Mouse (Mus musculus) forebrain, embryonic 13.5 days (tissue): ENCODE data around the gene Tomm40l. TPM values are rescaled to one million over a fixed set of nuclear protein-coding genes. Genes with fewer than 3 reads are reported as not detected.

Source experiments
- ATAC-seq: fragments of 200-750 bp; cut with Nextera tagmentation; 2 replicates; pipeline ENCODE4 v1.8.0; 2017
- H3K27ac ChIP-seq: fragments of 300-500 bp; sonication (generic); 2 replicates; pipeline ENCODE4 v1.5.1; 2015; ENCODE audit warnings: inconsistent platforms, mild to moderate bottlenecking, moderate library complexity
- H3K27me3 ChIP-seq: fragments of 300-500 bp; sonication (generic); 2 replicates; pipeline ENCODE4 v1.6.1; 2015; ENCODE audit warnings: mild to moderate bottlenecking, inconsistent platforms
- H3K36me3 ChIP-seq: fragments of 300-500 bp; sonication (generic); 2 replicates; pipeline ENCODE4 v1.6.1; 2015; ENCODE audit warnings: mild to moderate bottlenecking, inconsistent platforms; ENCODE audit not compliant: poor library complexity, severe bottlenecking
- H3K4me1 ChIP-seq: fragments of 300-500 bp; sonication (generic); 2 replicates; pipeline ENCODE4 v1.6.1; 2015; ENCODE audit warnings: inconsistent platforms
- H3K4me2 ChIP-seq: fragments of 300-500 bp; sonication (generic); 2 replicates; pipeline ENCODE4 v1.6.1; 2015; ENCODE audit warnings: inconsistent platforms, mild to moderate bottlenecking, moderate library complexity
- H3K4me3 ChIP-seq: fragments of 300-500 bp; sonication (generic); 2 replicates; pipeline ENCODE4 v1.5.1; 2015; ENCODE audit warnings: mild to moderate bottlenecking, inconsistent platforms
- H3K9ac ChIP-seq: fragments of 300-500 bp; sonication (generic); 2 replicates; pipeline ENCODE4 v1.6.1; 2015; ENCODE audit warnings: mild to moderate bottlenecking, inconsistent platforms
- H3K9me3 ChIP-seq: fragments of 300-500 bp; sonication (generic); replicated peaks from 2 replicates; pipeline ENCODE4 v1.6.1; 2016; ENCODE audit warnings: inconsistent platforms
- WGBS: fragments of 180-500 bp; shearing (Covaris S2); methylation state at CpG from one replicate; pipeline ENCODE4 v1.1.7; 2015; 5-methylcytosine and 5-hydroxymethylcytosine counted together
- polyA plus RNA-seq: library from polyadenylated mRNA; unstranded; fragments of >200 nt; fragmentation: Nextera tagmentation; extraction: Ambion mirVana; gene quantifications from 2 replicates; pipeline ENCODE4 v1.2.1, GENCODE M21; 2015

Gene Tomm40l
- polyA plus RNA-seq, 1 experiment from 2014 or later: 33.8 TPM

- Histone ChIP-seq H3K27ac (no peak overlapping the region), H3K36me3 (no peaks in the 10 kb centered on the region), H3K4me2 (no peak overlapping the region), H3K27me3 (0 out of 2 replicates have a peak, but pooled peaks cover 3% of the 10 kb centered on the region), H3K4me3 (no peak overlapping the region), H3K4me1 (peaks cover 14% of the 10 kb centered on the region), H3K9ac (no peak overlapping the region), H3K9me3 (no peaks in the 10 kb centered on the region)
- no peak for ATAC-seq
- WGBS: 87% methylated on average over 7 of the region's 7 CpGs
Observed at GRCm38 (mm10) chr1:171184314-171184713, 38.0 kb downstream of the Tomm40l start.

- no peak overlapping the region for H3K4me3 ChIP-seq
- H3K36me3 ChIP-seq: no peaks in the 10 kb centered on the region
- H3K9me3 ChIP-seq: no peaks in the 10 kb centered on the region
- no peak overlapping the region for H3K9ac ChIP-seq
- H3K4me1 ChIP-seq: peaks cover 8% of the 10 kb centered on the region
- H3K27me3 ChIP-seq: no peaks in the 10 kb centered on the region
- H3K27ac ChIP-seq: no peak overlapping the region
- no peak for ATAC-seq
- 73% methylated on average over 3 of the region's 3 CpGs for WGBS
- no peak overlapping the region for H3K4me2 ChIP-seq
Observed at GRCm38 (mm10) chr1:171183620-171184019, 38.7 kb downstream of the Tomm40l start.

GRCm38 (mm10) chr1:171183025-171183424 is 39.3 kb downstream of the Tomm40l start:
- Histone ChIP-seq H3K27me3 (no peaks in the 10 kb centered on the region), H3K4me1 (peaks cover 3% of the 10 kb centered on the region), H3K9ac (no peak overlapping the region), H3K27ac (no peak overlapping the region), H3K36me3 (no peaks in the 10 kb centered on the region), H3K9me3 (no peaks in the 10 kb centered on the region), H3K4me2 (no peak overlapping the region), H3K4me3 (no peak overlapping the region)
- WGBS: 78% methylated on average over 3 of the region's 3 CpGs
- ATAC-seq: no peak

GRCm38 (mm10) chr1:171179487-171180171 is 42.7 kb downstream of the Tomm40l start:
- Histone ChIP-seq H3K9me3 (no peaks in the 10 kb centered on the region), H3K27ac (no peak overlapping the region), H3K36me3 (no peaks in the 10 kb centered on the region), H3K9ac (no peak overlapping the region), H3K4me1 (no peaks in the 10 kb centered on the region), H3K27me3 (no peaks in the 10 kb centered on the region), H3K4me3 (no peak overlapping the region), H3K4me2 (no peak overlapping the region)
- WGBS: 83% methylated on average over 5 of the region's 5 CpGs
- no peak for ATAC-seq

- no peak overlapping the region for H3K4me2 ChIP-seq
- WGBS: 96% methylated on average over 8 of the region's 8 CpGs
- no peak overlapping the region for H3K4me3 ChIP-seq
- no peaks in the 10 kb centered on the region for H3K9me3 ChIP-seq
- no peaks in the 10 kb centered on the region for H3K36me3 ChIP-seq
- H3K9ac ChIP-seq: no peak overlapping the region
- no peaks in the 10 kb centered on the region for H3K27me3 ChIP-seq
- ATAC-seq: no peak
- H3K4me1 ChIP-seq: no peaks in the 10 kb centered on the region
- H3K27ac ChIP-seq: no peak overlapping the region
Observed at GRCm38 (mm10) chr1:171172779-171173178, 49.5 kb downstream of the Tomm40l start.

GRCm38 (mm10) chr1:171171138-171171537 is 51.2 kb downstream of the Tomm40l start:
- Histone ChIP-seq H3K9ac (no peak overlapping the region), H3K4me2 (no peak overlapping the region), H3K36me3 (no peaks in the 10 kb centered on the region), H3K27ac (no peak overlapping the region), H3K9me3 (no peaks in the 10 kb centered on the region), H3K27me3 (no peaks in the 10 kb centered on the region), H3K4me1 (no peaks in the 10 kb centered on the region), H3K4me3 (no peak overlapping the region)
- ATAC-seq: no peak
- WGBS: 67% methylated on average over 3 of the region's 3 CpGs

- ATAC-seq: no peak
- H3K27me3 ChIP-seq: 0 out of 2 replicates have a peak, but pooled peaks cover 2% of the 10 kb centered on the region
- no peak overlapping the region for H3K4me2 ChIP-seq
- H3K9me3 ChIP-seq: no peaks in the 10 kb centered on the region
- H3K27ac ChIP-seq: no peak overlapping the region
- H3K36me3 ChIP-seq: no peaks in the 10 kb centered on the region
- no peak overlapping the region for H3K9ac ChIP-seq
- WGBS: 67% methylated on average over 3 of the region's 3 CpGs
- no peak overlapping the region for H3K4me3 ChIP-seq
- no peaks in the 10 kb centered on the region for H3K4me1 ChIP-seq
Observed at GRCm38 (mm10) chr1:171169913-171170312, 52.4 kb downstream of the Tomm40l start.

- ATAC-seq: no peak
- H3K9ac ChIP-seq: no peak overlapping the region
- H3K27me3 ChIP-seq: 0 out of 2 replicates have a peak, but pooled peaks cover 2% of the 10 kb centered on the region
- no peak overlapping the region for H3K4me2 ChIP-seq
- 89% methylated on average over 12 of the region's 12 CpGs for WGBS
- no peak overlapping the region for H3K27ac ChIP-seq
- no peaks in the 10 kb centered on the region for H3K4me1 ChIP-seq
- no peaks in the 10 kb centered on the region for H3K9me3 ChIP-seq
- H3K4me3 ChIP-seq: no peak overlapping the region
- no peaks in the 10 kb centered on the region for H3K36me3 ChIP-seq
Observed at GRCm38 (mm10) chr1:171168906-171169305, 53.4 kb downstream of the Tomm40l start.

Other genes starting within 250 kb of the Tomm40l start
- gene Fcgr2b, start 246.0 kb downstream of the Tomm40l start, polyA plus RNA-seq: 0.12 and 0.26 TPM in 2 replicates
- 0.33 TPM in 1 of 2 replicates, not detected in the other for gene Fcgr4, start 203.6 kb downstream of the Tomm40l start, polyA plus RNA-seq
- 3.5 and 3.8 TPM in 2 replicates for gene Fcgr3, start 157.6 kb downstream of the Tomm40l start, polyA plus RNA-seq
- 6.6 and 7.8 TPM in 2 replicates for gene Cfap126, start 108.6 kb downstream of the Tomm40l start, polyA plus RNA-seq
- 223 and 229 TPM in 2 replicates for gene Sdhc, start 71.9 kb downstream of the Tomm40l start, polyA plus RNA-seq
- gene Mpz, start 71.8 kb downstream of the Tomm40l start, polyA plus RNA-seq: 0.22 TPM in 1 of 2 replicates, not detected in the other
- 6.2 and 8.8 TPM in 2 replicates for gene Pcp4l1, start 26.2 kb downstream of the Tomm40l start, polyA plus RNA-seq
- gene Nr1i3, start 8.5 kb downstream of the Tomm40l start, polyA plus RNA-seq: 0.32 and 0.37 TPM in 2 replicates
- gene Apoa2, start 2.5 kb upstream of the Tomm40l start, polyA plus RNA-seq: 2.6 and 8.3 TPM in 2 replicates
- gene Fcer1g, start 11.9 kb upstream of the Tomm40l start, polyA plus RNA-seq: 12.3 and 12.8 TPM in 2 replicates
- 6.9 and 7.3 TPM in 2 replicates for gene Adamts4, start 27.9 kb upstream of the Tomm40l start, polyA plus RNA-seq
- gene Ndufs2, start 28.9 kb upstream of the Tomm40l start, polyA plus RNA-seq: 216 and 221 TPM in 2 replicates
- 89.0 and 95.3 TPM in 2 replicates for gene B4galt3, start 47.8 kb upstream of the Tomm40l start, polyA plus RNA-seq
- gene Ppox, start 58.7 kb upstream of the Tomm40l start, polyA plus RNA-seq: 50.3 and 51.0 TPM in 2 replicates
- gene Usp21, start 65.5 kb upstream of the Tomm40l start, polyA plus RNA-seq: 122 and 125 TPM in 2 replicates
- 118 and 120 TPM in 2 replicates for gene Ufc1, start 72.5 kb upstream of the Tomm40l start, polyA plus RNA-seq
- 50.9 and 54.0 TPM in 2 replicates for gene Dedd, start 106.6 kb upstream of the Tomm40l start, polyA plus RNA-seq
- 52.9 and 56.9 TPM in 2 replicates for gene Nit1, start 123.1 kb upstream of the Tomm40l start, polyA plus RNA-seq
- 160 and 180 TPM in 2 replicates for gene Pfdn2, start 123.2 kb upstream of the Tomm40l start, polyA plus RNA-seq
- gene Klhdc9, start 138.3 kb upstream of the Tomm40l start, polyA plus RNA-seq: 3.3 and 3.8 TPM in 2 replicates
- 0.31 and 0.32 TPM in 2 replicates for gene Nectin4, start 147.6 kb upstream of the Tomm40l start, polyA plus RNA-seq
- 0.35 and 0.36 TPM in 2 replicates for gene Arhgap30, start 166.4 kb upstream of the Tomm40l start, polyA plus RNA-seq
- 205 and 211 TPM in 2 replicates for gene Usf1, start 188.8 kb upstream of the Tomm40l start, polyA plus RNA-seq
- 12.2 and 12.3 TPM in 2 replicates for gene Tstd1, start 196.4 kb upstream of the Tomm40l start, polyA plus RNA-seq
- 8.4 and 9.7 TPM in 2 replicates for gene F11r, start 215.0 kb upstream of the Tomm40l start, polyA plus RNA-seq